Mouse (Mus musculus): ENCODE results near the gene Atp1a4. TPM values are rescaled to one million over a fixed set of nuclear protein-coding genes. Genes with fewer than 3 reads are reported as not detected.

Atp1a4 gene
- polyA plus RNA-seq, 1 experiment from 2014 or later = not detected

Other genes with a start within 250 kb of the Atp1a4 start
- 13.9 and 15.4 TPM in 2 replicates for gene Vangl2, start 230.0 kb downstream of the Atp1a4 start, polyA plus RNA-seq (2014; fragmentation: Nextera tagmentation; extraction: Ambion mirVana)
- gene Nhlh1, start 200.8 kb downstream of the Atp1a4 start, polyA plus RNA-seq (2014; fragmentation: Nextera tagmentation; extraction: Ambion mirVana) = not detected in 2 replicates
- 182 and 183 TPM in 2 replicates for gene Copa, start 175.9 kb downstream of the Atp1a4 start, polyA plus RNA-seq (2014; fragmentation: Nextera tagmentation; extraction: Ambion mirVana)
- gene Ncstn, start 175.6 kb downstream of the Atp1a4 start, polyA plus RNA-seq (2014; fragmentation: Nextera tagmentation; extraction: Ambion mirVana) = 140 TPM in 2 replicates
- gene Pex19, start 131.7 kb downstream of the Atp1a4 start, polyA plus RNA-seq (2014; fragmentation: Nextera tagmentation; extraction: Ambion mirVana) = 140 TPM in 2 replicates
- 102 and 114 TPM in 2 replicates for gene Dcaf8, start 110.3 kb downstream of the Atp1a4 start, polyA plus RNA-seq (2014; fragmentation: Nextera tagmentation; extraction: Ambion mirVana)
- 87.4 and 93.1 TPM in 2 replicates for gene Pea15a, start 51.6 kb downstream of the Atp1a4 start, polyA plus RNA-seq (2014; fragmentation: Nextera tagmentation; extraction: Ambion mirVana)
- 19.1 and 20.4 TPM in 2 replicates for gene Casq1, start 38.5 kb downstream of the Atp1a4 start, polyA plus RNA-seq (2014; fragmentation: Nextera tagmentation; extraction: Ambion mirVana)
- 47.6 and 48.5 TPM in 2 replicates for gene Igsf8, start 3.2 kb upstream of the Atp1a4 start, polyA plus RNA-seq (2014; fragmentation: Nextera tagmentation; extraction: Ambion mirVana)
- 1.6 and 1.7 TPM in 2 replicates for gene Atp1a2, start 39.6 kb upstream of the Atp1a4 start, polyA plus RNA-seq (2014; fragmentation: Nextera tagmentation; extraction: Ambion mirVana)
- gene Kcnj9, start 70.9 kb upstream of the Atp1a4 start, polyA plus RNA-seq (2014; fragmentation: Nextera tagmentation; extraction: Ambion mirVana) = 0.04 TPM in 1 of 2 replicates, not detected in the other
- gene Kcnj10, start 82.8 kb upstream of the Atp1a4 start, polyA plus RNA-seq (2014; fragmentation: Nextera tagmentation; extraction: Ambion mirVana) = 0.07 and 0.09 TPM in 2 replicates
- gene Pigm, start 118.1 kb upstream of the Atp1a4 start, polyA plus RNA-seq (2014; fragmentation: Nextera tagmentation; extraction: Ambion mirVana) = 8.7 TPM in 2 replicates
- 1.8 and 2.0 TPM in 2 replicates for gene Slamf9, start 216.9 kb upstream of the Atp1a4 start, polyA plus RNA-seq (2014; fragmentation: Nextera tagmentation; extraction: Ambion mirVana)
- 40.9 and 44.3 TPM in 2 replicates for gene Igsf9, start 223.4 kb upstream of the Atp1a4 start, polyA plus RNA-seq (2014; fragmentation: Nextera tagmentation; extraction: Ambion mirVana)
- 241 TPM in 2 replicates for gene Tagln2, start 241.6 kb upstream of the Atp1a4 start, polyA plus RNA-seq (2014; fragmentation: Nextera tagmentation; extraction: Ambion mirVana)